Mouse (Mus musculus) intestine, postnatal 0 days (tissue): Measurements from ENCODE around the gene Slc6a20b. TPM values are rescaled to one million over a fixed set of nuclear protein-coding genes. Genes with fewer than 3 reads are reported as not detected.
A peak's percentile ranks its signal among the peaks of the same experiment; 100 is the strongest.
"Not testable (repeated sequence)": the region's sequence is repeated elsewhere in the genome, so short reads cannot be mapped to it uniquely, and the experiment has no call there.

Source experiments
- ATAC-seq: fragments of 200-750 bp; cut with Nextera tagmentation; 2 replicates; pipeline ENCODE4 v1.8.0; 2017; ENCODE audit warnings: mild to moderate bottlenecking, moderate TSS enrichment, moderate library complexity
- H3K27ac ChIP-seq: fragments of 300-500 bp; sonication (generic); 2 replicates; pipeline ENCODE4 v1.5.1; 2014; ENCODE audit warnings: mild to moderate bottlenecking, low read depth, low read length, moderate library complexity
- H3K27me3 ChIP-seq: fragments of 300-500 bp; sonication (generic); replicated peaks from 2 replicates; pipeline ENCODE4 v1.6.1; 2014; ENCODE audit warnings: low read length, mixed read lengths; ENCODE audit not compliant: control insufficient read depth, insufficient read depth
- H3K36me3 ChIP-seq: fragments of 300-500 bp; sonication (generic); 2 replicates; pipeline ENCODE4 v1.6.1; 2014; ENCODE audit warnings: mild to moderate bottlenecking, moderate library complexity; ENCODE audit not compliant: control insufficient read depth, insufficient read depth
- H3K4me1 ChIP-seq: fragments of 300-500 bp; sonication (generic); replicated peaks from 2 replicates; pipeline ENCODE4 v1.6.1; 2014; ENCODE audit warnings: antibody characterized with exemption, low read length, mixed read lengths; ENCODE audit not compliant: control insufficient read depth, insufficient read depth
- H3K4me2 ChIP-seq: fragments of 300-500 bp; sonication (generic); replicated peaks from 2 replicates; pipeline ENCODE4 v1.6.1; 2014; ENCODE audit warnings: low read depth, mild to moderate bottlenecking, moderate library complexity
- H3K4me3 ChIP-seq: fragments of 300-500 bp; sonication (generic); 2 replicates; pipeline ENCODE4 v1.5.1; 2014; ENCODE audit warnings: low read depth, low read length
- H3K9ac ChIP-seq: fragments of 300-500 bp; sonication (generic); 2 replicates; pipeline ENCODE4 v1.6.1; 2014; ENCODE audit warnings: mild to moderate bottlenecking, low read depth, low read length
- H3K9me3 ChIP-seq: fragments of 300-500 bp; sonication (generic); 2 replicates; pipeline ENCODE4 v1.6.1; 2016; ENCODE audit warnings: mixed run types; ENCODE audit not compliant: control insufficient read depth
- CTCF ChIP-seq: sonication (generic); IDR thresholded peaks from 2 replicates; pipeline ENCODE4 v1.5.1; 2016; ENCODE audit warnings: low read depth, mild to moderate bottlenecking, control low read depth, antibody characterized with exemption, moderate library complexity
- WGBS: fragments of 180-500 bp; shearing (Covaris S2); extraction: QIAGEN DNeasy Blood & Tissue Kit; methylation state at CpG from one replicate; pipeline ENCODE4 v1.1.7; 2014; 5-methylcytosine and 5-hydroxymethylcytosine counted together
- polyA plus RNA-seq: library from polyadenylated mRNA; unstranded; fragments of >200 nt; fragmentation: Nextera tagmentation; extraction: Ambion mirVana; gene quantifications from 2 replicates; pipeline ENCODE4 v1.2.1, GENCODE M21; 2015

Slc6a20b gene
- polyA plus RNA-seq: 0.17 and 0.34 TPM in 2 replicates

- 78% methylated on average over 6 of the region's 6 CpGs for WGBS
These were observed at the start of gene Slc6a20b for GRCm38 (mm10) chr9:123632281-123632680. Gene Slc6a20b, minus strand, starts transcription at chr9:123632565.

GRCm38 (mm10) chr9:123679198-123679597, 46.8 kb upstream of the Slc6a20b start:
- peak overlapping the region; percentile 77 for H3K4me2 ChIP-seq
- H3K9me3 ChIP-seq: no peaks in the 10 kb centered on the region
- peak overlapping the region; percentile 56 for H3K4me3 ChIP-seq
- no peaks in the 10 kb centered on the region for H3K4me1 ChIP-seq
- no peak for ATAC-seq
- no peaks in the 10 kb centered on the region for H3K36me3 ChIP-seq
- 0 out of 2 replicates have a peak overlapping the region, but pooled peaks have one; percentile 22 for H3K27ac ChIP-seq
- 33% methylated on average over 2 of the region's 2 CpGs for WGBS
- TF ChIP-seq CTCF: no peak
- 0 out of 2 replicates have a peak, but pooled peaks cover 4% of the 10 kb centered on the region for H3K27me3 ChIP-seq
- H3K9ac ChIP-seq: no peak overlapping the region

More at GRCm38 (mm10) chr9:123632281-123632680, at the start of gene Slc6a20b:
- Histone ChIP-seq H3K9ac (no peak within 1 kb of the TSS), H3K4me1 (peaks cover 3% of the 10 kb centered on the region; the same call in 1 of the 2 replicates), H3K9me3 (no peaks in the 10 kb centered on the region), H3K27me3 (no peaks in the 10 kb centered on the region), H3K4me3 (no peak within 1 kb of the TSS), H3K36me3 (0 out of 2 replicates have a peak, but pooled peaks cover 4% of the 10 kb centered on the region), H3K27ac (no peak within 1 kb of the TSS), H3K4me2 (no peak within 1 kb of the TSS)
- TF ChIP-seq CTCF: no peak
- ATAC-seq: no peak

- H3K4me3 ChIP-seq: peak within 1 kb of the TSS; percentile 56
- peak within 1 kb of the TSS; percentile 64 for H3K9ac ChIP-seq
- no peaks in the 10 kb centered on the region for H3K4me1 ChIP-seq
- peak; percentile 96 for ATAC-seq
- TF ChIP-seq CTCF: no peak
- H3K27me3 ChIP-seq: 0 out of 2 replicates have a peak, but pooled peaks cover 4% of the 10 kb centered on the region
- WGBS: under 1% methylated on average over 73 of the region's 73 CpGs
- H3K4me2 ChIP-seq: peak within 1 kb of the TSS; percentile 77
- peak within 1 kb of the TSS; percentile 91 for H3K27ac ChIP-seq
- no peaks in the 10 kb centered on the region for H3K36me3 ChIP-seq
- no peaks in the 10 kb centered on the region for H3K9me3 ChIP-seq
These were observed 46.2 kb upstream of the Slc6a20b start, which contains the start of the genes Ccr9 and Slc6a20a for GRCm38 (mm10) chr9:123678327-123679105. Gene Ccr9, plus strand, starts transcription at chr9:123678439. Gene Slc6a20a, minus strand, starts transcription at chr9:123678885.

GRCm38 (mm10) chr9:123665645-123666044, 33.3 kb upstream of the Slc6a20b start:
- H3K4me2 ChIP-seq: no peak overlapping the region
- 57% methylated on average over 5 of the region's 5 CpGs for WGBS
- peak; percentile 77 for TF ChIP-seq CTCF
- H3K4me3 ChIP-seq: no peak overlapping the region
- no peaks in the 10 kb centered on the region for H3K9me3 ChIP-seq
- no peak overlapping the region for H3K27ac ChIP-seq
- H3K36me3 ChIP-seq: peaks cover 7% of the 10 kb centered on the region; the same call in 1 of the 2 replicates
- no peak for ATAC-seq
- no peaks in the 10 kb centered on the region for H3K4me1 ChIP-seq
- no peaks in the 10 kb centered on the region for H3K27me3 ChIP-seq
- no peak overlapping the region for H3K9ac ChIP-seq

GRCm38 (mm10) chr9:123659986-123660676, 27.8 kb upstream of the Slc6a20b start:
- WGBS: 88% methylated on average over 17 of the region's 18 CpGs
- not testable (repeated sequence) for H3K9me3 ChIP-seq

GRCm38 (mm10) chr9:123658981-123659380, 26.6 kb upstream of the Slc6a20b start:
- peaks cover 20% of the 10 kb centered on the region for H3K36me3 ChIP-seq
- peak; percentile 23 for TF ChIP-seq CTCF
- no peak for ATAC-seq

More at GRCm38 (mm10) chr9:123659986-123660676, 27.8 kb upstream of the Slc6a20b start:
- not testable (repeated sequence) for H3K27ac ChIP-seq, H3K9ac ChIP-seq, ATAC-seq, H3K4me3 ChIP-seq, H3K4me1 ChIP-seq, H3K4me2 ChIP-seq, H3K27me3 ChIP-seq
- peaks cover 20% of the 10 kb centered on the region for H3K36me3 ChIP-seq

More at GRCm38 (mm10) chr9:123658981-123659380, 26.6 kb upstream of the Slc6a20b start:
- Histone ChIP-seq H3K27me3 (no peaks in the 10 kb centered on the region), H3K27ac (no peak overlapping the region), H3K9me3 (no peaks in the 10 kb centered on the region), H3K4me1 (no peaks in the 10 kb centered on the region), H3K9ac (no peak overlapping the region), H3K4me2 (no peak overlapping the region), H3K4me3 (no peak overlapping the region)
